Mouse (Mus musculus) heart, embryonic 11.5 days (tissue): ENCODE results near the gene Top2a. TPM values are rescaled to one million over a fixed set of nuclear protein-coding genes. Genes with fewer than 3 reads are reported as not detected.
A peak's percentile ranks its signal among the peaks of the same experiment; 100 is the strongest.

Experiments used
- ATAC-seq: fragments of 200-750 bp; cut with Nextera tagmentation; replicated peaks from 2 replicates; pipeline ENCODE4 v1.8.0; 2017; ENCODE audit warnings: moderate library complexity; ENCODE audit not compliant: insufficient number of reproducible peaks, low FRiP score, low TSS enrichment
- H3K27ac ChIP-seq: fragments of 300-500 bp; sonication (generic); 2 replicates; pipeline ENCODE4 v1.5.1; 2014; ENCODE audit warnings: mild to moderate bottlenecking, low read depth, low read length
- H3K27me3 ChIP-seq: fragments of 300-500 bp; sonication (generic); 2 replicates; pipeline ENCODE4 v1.6.1; 2014; ENCODE audit warnings: mild to moderate bottlenecking, low read length, mixed read lengths; ENCODE audit not compliant: control insufficient read depth, insufficient read depth
- H3K36me3 ChIP-seq: fragments of 300-500 bp; sonication (generic); 2 replicates; pipeline ENCODE4 v1.6.1; 2014; ENCODE audit warnings: mild to moderate bottlenecking, low read length, moderate library complexity, mixed read lengths; ENCODE audit not compliant: control insufficient read depth, insufficient read depth
- H3K4me1 ChIP-seq: fragments of 300-500 bp; sonication (generic); 2 replicates; pipeline ENCODE4 v1.6.1; 2014; ENCODE audit warnings: low read length; ENCODE audit not compliant: control insufficient read depth, insufficient read depth
- H3K4me2 ChIP-seq: fragments of 300-500 bp; sonication (generic); 2 replicates; pipeline ENCODE4 v1.6.1; 2014; ENCODE audit warnings: mild to moderate bottlenecking, moderate library complexity
- H3K4me3 ChIP-seq: fragments of 300-500 bp; sonication (generic); 2 replicates; pipeline ENCODE4 v1.5.1; 2014; ENCODE audit warnings: low read depth, low read length
- H3K9ac ChIP-seq: fragments of 300-500 bp; sonication (generic); 2 replicates; pipeline ENCODE4 v1.6.1; 2014; ENCODE audit warnings: mild to moderate bottlenecking, low read depth, low read length, moderate library complexity
- H3K9me3 ChIP-seq: fragments of 300-500 bp; sonication (generic); replicated peaks from 2 replicates; pipeline ENCODE4 v1.6.1; 2016; ENCODE audit warnings: low read length; ENCODE audit not compliant: control insufficient read depth
- WGBS: fragments of 180-500 bp; shearing (Covaris S2); extraction: QIAGEN DNeasy Blood & Tissue Kit; methylation state at CpG from one replicate; pipeline ENCODE4 v1.1.7; 2014; ENCODE audit not compliant: insufficient replicate concordance; 5-methylcytosine and 5-hydroxymethylcytosine counted together
- polyA plus RNA-seq: library from polyadenylated mRNA; unstranded; fragments of >200 nt; fragmentation: Nextera tagmentation; extraction: Ambion mirVana; gene quantifications from 2 replicates; pipeline ENCODE4 v1.2.1, GENCODE M21; 2014

Gene Top2a
- polyA plus RNA-seq, 1 experiment from 2014 or later = 220 TPM

DNA sequence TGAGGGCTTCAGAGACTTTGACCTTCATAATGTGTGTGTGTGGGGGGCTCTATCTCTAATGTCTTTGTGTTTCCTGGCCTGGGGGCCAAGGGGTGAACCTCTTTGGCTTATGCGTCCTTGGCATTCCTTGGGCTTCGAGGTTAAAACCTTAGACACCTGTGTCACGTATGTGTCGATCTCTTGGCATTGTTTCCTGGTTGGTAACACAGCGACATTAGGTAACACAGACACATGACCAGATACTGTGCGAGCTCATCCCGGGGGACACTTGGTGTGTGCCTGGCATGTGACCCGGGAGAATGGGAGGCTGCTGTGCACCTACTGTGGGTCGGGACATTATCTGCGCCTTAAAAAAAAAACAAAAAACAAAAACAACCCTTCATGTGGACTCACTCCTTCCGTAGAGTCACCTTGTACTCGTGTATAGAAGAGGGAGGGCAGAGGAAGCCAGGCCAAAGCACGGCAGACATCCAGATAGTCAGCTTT lies 70.1 kb downstream of the Top2a start:
- 0 out of 2 replicates have a peak, but pooled peaks have one; percentile 1 for ATAC-seq
- H3K9ac ChIP-seq = peak overlapping the region; percentile 13; the same call in 1 of the 2 replicates
- no peaks in the 10 kb centered on the region for H3K9me3 ChIP-seq
- WGBS = 20% methylated on average over 13 of the region's 13 CpGs
- H3K4me3 ChIP-seq = no peak overlapping the region
- H3K27ac ChIP-seq = peak overlapping the region; percentile 78
- H3K4me1 ChIP-seq = peaks cover 62% of the 10 kb centered on the region
- H3K27me3 ChIP-seq = no peaks in the 10 kb centered on the region
- peak overlapping the region; percentile 47 for H3K4me2 ChIP-seq
- peaks cover 4% of the 10 kb centered on the region for H3K36me3 ChIP-seq

DNA sequence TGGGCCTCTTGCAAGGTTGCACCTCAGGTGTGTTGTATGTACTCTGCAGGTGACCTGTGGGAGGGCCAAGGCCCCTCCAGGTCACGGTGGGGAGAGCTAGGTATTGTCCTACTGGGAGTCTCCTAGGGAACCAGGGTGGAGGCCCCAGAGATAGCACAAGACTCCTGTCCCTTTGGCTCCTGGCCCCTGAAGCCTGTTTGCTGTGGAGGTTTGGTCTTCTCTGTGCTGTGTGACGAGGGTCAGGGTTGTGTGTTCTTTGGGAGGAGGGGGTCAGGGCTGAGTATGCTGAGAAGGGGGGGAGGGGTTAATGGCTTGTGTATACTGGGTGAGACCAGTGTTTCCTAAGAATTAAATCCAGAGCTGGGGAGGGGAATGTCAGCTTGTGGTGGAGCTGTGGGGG lies 70.6 kb downstream of the Top2a start:
- no peak for ATAC-seq
- H3K9ac ChIP-seq = no peak overlapping the region
- H3K4me1 ChIP-seq = peaks cover 63% of the 10 kb centered on the region

DNA sequence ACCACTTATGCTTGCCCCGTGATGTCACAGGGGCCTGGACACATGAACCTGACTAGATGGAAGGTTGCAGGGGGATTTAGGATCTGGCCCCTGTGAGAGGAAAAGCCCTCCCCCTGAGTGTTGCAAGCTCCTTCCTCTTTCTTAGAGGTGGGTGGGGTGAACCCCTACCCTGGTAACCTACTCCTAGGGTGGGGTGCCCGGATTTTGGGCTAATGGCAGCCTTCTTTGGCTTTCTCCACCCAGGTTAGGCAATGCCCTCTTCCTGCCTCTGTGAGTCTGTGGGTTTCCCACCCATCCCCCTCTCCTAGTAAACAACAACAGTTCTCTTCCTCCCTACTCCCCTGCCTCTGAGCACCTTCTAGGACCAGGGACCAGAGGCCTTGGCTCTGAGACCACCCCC lies 71.3 kb downstream of the Top2a start:
- H3K27ac ChIP-seq = no peak overlapping the region
- no peak overlapping the region for H3K4me2 ChIP-seq
- H3K36me3 ChIP-seq = peaks cover 4% of the 10 kb centered on the region
- H3K27me3 ChIP-seq = no peaks in the 10 kb centered on the region
- no peak overlapping the region for H3K9ac ChIP-seq
- no peaks in the 10 kb centered on the region for H3K9me3 ChIP-seq
- WGBS = 59% methylated on average over 2 of the region's 2 CpGs
- peaks cover 69% of the 10 kb centered on the region for H3K4me1 ChIP-seq
- H3K4me3 ChIP-seq = no peak overlapping the region
- no peak for ATAC-seq

More for the DNA sequence above, 70.6 kb downstream of the Top2a start:
- Histone ChIP-seq H3K36me3 (peaks cover 4% of the 10 kb centered on the region), H3K4me3 (no peak overlapping the region), H3K4me2 (no peak overlapping the region; the same call in 1 of the 2 replicates), H3K27ac (peak overlapping the region; percentile 78), H3K27me3 (no peaks in the 10 kb centered on the region), H3K9me3 (no peaks in the 10 kb centered on the region)
- 14% methylated on average over 2 of the region's 2 CpGs for WGBS

DNA sequence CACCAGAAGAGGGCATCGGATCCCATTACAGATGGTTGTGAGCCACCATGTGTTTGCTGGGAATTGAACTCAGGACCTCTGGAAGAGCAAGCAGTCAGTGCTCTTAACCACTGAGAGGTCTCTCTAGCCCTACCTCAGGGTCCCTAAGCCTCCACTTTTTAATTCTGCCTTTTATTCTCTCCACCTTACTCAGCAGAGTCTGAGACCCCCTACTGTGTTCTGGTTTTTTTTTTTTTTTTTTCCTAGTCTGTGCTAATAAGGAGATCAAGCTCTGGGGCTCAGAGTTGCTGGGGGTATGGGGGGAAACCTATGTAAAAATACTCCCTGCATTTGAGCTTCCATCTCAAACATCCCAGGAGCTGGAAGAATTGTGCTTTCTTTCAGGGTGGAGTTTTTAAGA lies 71.9 kb downstream of the Top2a start:
- Histone ChIP-seq H3K27ac (no peak overlapping the region), H3K36me3 (peaks cover 4% of the 10 kb centered on the region), H3K27me3 (no peaks in the 10 kb centered on the region), H3K4me2 (no peak overlapping the region), H3K4me1 (peaks cover 75% of the 10 kb centered on the region), H3K4me3 (no peak overlapping the region), H3K9ac (no peak overlapping the region), H3K9me3 (no peaks in the 10 kb centered on the region)
- 67% methylated on average over 1 of the region's 1 CpGs for WGBS
- ATAC-seq = no peak

DNA sequence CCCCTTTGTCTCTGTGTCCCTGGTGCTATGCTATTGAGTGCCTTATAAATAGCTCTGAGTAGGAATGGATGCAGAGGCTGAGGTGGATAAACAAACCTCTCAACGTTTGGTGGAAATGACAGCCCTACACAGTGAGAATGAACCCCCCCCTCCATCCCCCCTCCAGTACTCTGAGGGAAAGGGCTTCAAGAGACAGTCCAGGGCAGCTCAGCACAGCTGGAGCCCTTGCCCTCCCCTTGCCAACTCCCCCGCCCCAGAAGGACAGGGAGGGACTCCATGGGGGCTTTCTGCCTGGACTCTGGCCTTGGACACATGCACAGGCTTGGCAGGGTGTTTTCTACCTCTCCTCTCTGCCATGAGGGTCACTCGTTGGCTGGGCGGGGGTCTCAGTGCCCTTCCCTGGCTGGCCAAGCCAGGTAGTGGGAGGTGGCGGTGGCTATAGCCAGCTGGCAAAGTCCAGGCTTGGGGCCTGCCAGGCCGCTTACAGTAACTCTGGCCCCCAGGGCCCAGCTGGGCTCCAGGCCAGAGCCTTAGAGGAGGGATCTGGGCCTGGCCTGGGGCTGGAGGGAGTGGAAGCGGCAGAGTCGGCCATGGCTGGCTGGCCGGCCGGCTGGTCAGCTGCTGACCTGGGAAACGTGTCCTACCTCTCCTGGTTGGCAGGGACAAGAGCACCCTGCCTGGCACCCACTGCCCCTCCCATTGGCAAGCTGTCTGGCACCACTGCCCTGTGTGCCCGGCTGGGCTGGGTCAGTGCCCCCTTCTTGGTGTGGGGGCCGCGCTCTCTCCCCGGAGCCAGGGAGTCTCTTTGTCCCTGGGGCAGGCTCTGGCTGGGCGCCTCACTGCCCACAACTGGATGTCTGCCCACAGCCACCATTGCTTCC lies 72.7 kb downstream of the Top2a start:
- WGBS = 64% methylated on average over 16 of the region's 16 CpGs
- 0 out of 2 replicates have a peak overlapping the region, but pooled peaks have one; percentile 12 for H3K9ac ChIP-seq
- ATAC-seq = no peak

DNA sequence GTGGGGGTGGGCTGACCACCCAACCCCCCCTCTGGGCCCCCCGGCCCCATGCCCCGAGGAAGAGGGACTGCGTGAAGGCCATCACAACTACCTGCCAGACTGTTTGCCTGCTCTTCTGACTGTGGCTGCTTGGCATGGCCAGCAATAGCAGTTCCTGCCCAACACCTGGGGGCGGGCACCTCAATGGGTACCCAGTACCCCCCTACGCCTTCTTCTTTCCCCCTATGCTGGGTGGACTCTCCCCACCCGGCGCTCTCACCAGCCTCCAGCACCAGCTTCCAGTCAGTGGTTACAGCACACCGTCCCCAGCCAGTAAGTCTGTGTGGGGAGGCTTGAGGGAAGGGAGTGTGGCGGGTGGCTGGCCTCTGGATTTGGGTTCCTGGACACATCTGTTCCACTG lies 73.5 kb downstream of the Top2a start:
- H3K36me3 ChIP-seq = peaks cover 4% of the 10 kb centered on the region; the same call in 1 of the 2 replicates
- no peak overlapping the region for H3K27ac ChIP-seq
- H3K9me3 ChIP-seq = no peaks in the 10 kb centered on the region
- H3K9ac ChIP-seq = no peak overlapping the region
- H3K4me3 ChIP-seq = no peak overlapping the region
- WGBS = 87% methylated on average over 9 of the region's 9 CpGs
- ATAC-seq = no peak
- no peak overlapping the region for H3K4me2 ChIP-seq
- H3K27me3 ChIP-seq = no peaks in the 10 kb centered on the region
- H3K4me1 ChIP-seq = peaks cover 79% of the 10 kb centered on the region

More for the DNA sequence above, 72.7 kb downstream of the Top2a start:
- Histone ChIP-seq H3K4me1 (peaks cover 77% of the 10 kb centered on the region), H3K27ac (peak overlapping the region; percentile 42), H3K9me3 (no peaks in the 10 kb centered on the region), H3K4me3 (no peak overlapping the region), H3K27me3 (no peaks in the 10 kb centered on the region), H3K4me2 (peak overlapping the region; percentile 7; the same call in 1 of the 2 replicates), H3K36me3 (peaks cover 4% of the 10 kb centered on the region; the same call in 1 of the 2 replicates)

DNA sequence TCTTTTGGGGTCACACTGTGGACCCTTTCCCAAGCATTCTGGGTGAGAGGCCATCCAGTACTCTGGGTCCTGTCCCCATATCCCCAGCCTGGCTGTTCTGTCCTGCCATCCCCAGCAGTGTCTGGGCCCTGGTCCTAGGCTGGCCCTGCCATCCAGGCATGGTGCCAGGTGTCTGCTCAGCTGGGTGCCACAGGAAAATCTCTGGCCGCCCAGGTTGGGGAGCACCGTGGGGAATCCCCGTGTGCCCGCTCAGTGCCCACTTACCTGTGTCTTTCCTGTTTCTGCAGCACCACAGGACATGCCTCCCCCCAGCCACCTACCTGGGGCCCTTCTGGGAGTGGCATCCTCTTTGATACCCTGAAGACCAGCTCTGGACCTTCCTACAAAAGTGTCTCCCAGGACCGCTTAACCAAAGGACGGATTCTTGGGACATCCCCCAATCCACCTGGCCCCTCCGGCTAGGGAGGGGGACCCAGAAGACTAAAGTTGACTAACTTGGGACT lies 74.0 kb downstream of the Top2a start:
- ATAC-seq = no peak
- Histone ChIP-seq H3K4me3 (no peak overlapping the region), H3K27ac (no peak overlapping the region), H3K36me3 (peaks cover 4% of the 10 kb centered on the region; the same call in 1 of the 2 replicates), H3K4me2 (no peak overlapping the region), H3K27me3 (no peaks in the 10 kb centered on the region), H3K4me1 (peaks cover 79% of the 10 kb centered on the region), H3K9ac (no peak overlapping the region), H3K9me3 (no peaks in the 10 kb centered on the region)
- 76% methylated on average over 7 of the region's 7 CpGs for whole genome bisulfite sequencing

DNA sequence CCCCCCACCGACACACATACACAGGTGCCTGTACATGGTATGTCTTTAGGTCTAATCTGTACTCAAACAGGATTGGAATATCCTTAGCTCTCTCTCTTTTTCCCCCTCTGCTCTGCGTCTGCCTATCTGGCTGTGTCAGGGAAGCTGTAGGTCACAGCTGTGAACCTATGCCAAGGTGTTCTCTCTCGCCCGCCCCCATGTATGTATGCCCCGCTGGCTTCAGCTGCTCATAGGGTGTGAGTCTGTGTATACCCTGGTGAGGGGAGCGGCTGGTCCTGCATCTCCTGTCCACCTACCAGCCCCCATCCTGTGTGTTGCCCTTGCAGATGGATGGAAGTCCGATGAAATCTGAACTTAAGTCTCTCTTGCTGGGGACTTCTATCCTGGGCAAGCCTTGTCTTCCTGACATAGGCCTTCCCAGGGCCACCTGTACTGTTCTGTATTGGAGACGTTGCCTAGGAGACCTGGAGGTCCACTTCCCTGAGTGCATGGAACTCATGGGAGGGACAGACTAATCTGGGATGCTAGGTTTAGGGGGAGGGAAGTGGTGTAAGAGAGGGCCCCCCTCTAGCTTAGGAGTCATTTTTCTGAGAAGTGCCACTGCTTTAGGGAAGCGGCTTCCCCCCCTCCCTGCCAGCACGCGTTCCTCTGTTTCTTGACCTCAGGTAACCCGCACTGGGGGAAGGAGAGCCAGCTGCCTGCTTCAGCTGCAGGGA lies 74.6 kb downstream of the Top2a start:
- H3K4me3 ChIP-seq = no peak overlapping the region
- H3K27me3 ChIP-seq = no peaks in the 10 kb centered on the region
- H3K9me3 ChIP-seq = no peaks in the 10 kb centered on the region
- peaks cover 4% of the 10 kb centered on the region; the same call in 1 of the 2 replicates for H3K36me3 ChIP-seq
- 0 out of 2 replicates have a peak overlapping the region, but pooled peaks have one; percentile 22 for H3K27ac ChIP-seq
- no peak for ATAC-seq
- H3K9ac ChIP-seq = no peak overlapping the region
- 65% methylated on average over 12 of the region's 12 CpGs for WGBS
- H3K4me1 ChIP-seq = peaks cover 79% of the 10 kb centered on the region
- no peak overlapping the region for H3K4me2 ChIP-seq
